In genomic region chr6:139751022-139751421, GRCm38 (mm10) we compare ENCODE assay signal across 17 mouse cellular contexts.
"Had no signal": no experiment of that assay in that cellular context is flagged by ENCODE, and none has a peak within 500 bp of the region (broad histone marks: within the 10 kb centered on the region; RNA-seq: fewer than 3 reads in every experiment).

No protein-coding gene starts in this region.

- H3K4me1 ChIP-seq: liver, embryonic 13.5 days; midbrain, embryonic 12.5 days; midbrain, embryonic 15.5 days; neural tube, embryonic 12.5 days; neural tube, embryonic 15.5 days had no signal

- H3K4me2 ChIP-seq: liver, embryonic 13.5 days; midbrain, embryonic 12.5 days; midbrain, embryonic 15.5 days; neural tube, embryonic 12.5 days; neural tube, embryonic 15.5 days had no signal

- H3K4me3 ChIP-seq: liver, embryonic 13.5 days; midbrain, embryonic 12.5 days; midbrain, embryonic 15.5 days; neural tube, embryonic 12.5 days; neural tube, embryonic 15.5 days had no signal

- H3K27me3 ChIP-seq: liver, embryonic 13.5 days; midbrain, embryonic 12.5 days; midbrain, embryonic 15.5 days; neural tube, embryonic 12.5 days; neural tube, embryonic 15.5 days had no signal

- DNase-seq: kidney, adult 9 months; kidney, postnatal 14 days; kidney, postnatal 4 days; liver, embryonic 13.5 days; lung, adult 2 months; lung, postnatal 14 days; right cerebral cortex, postnatal 14 days; right cerebral cortex, postnatal 4 days; thymus, adult 2 months; thymus, postnatal 14 days; thymus, postnatal 4 days had no signal

- H3K9me3 ChIP-seq: liver, embryonic 13.5 days; midbrain, embryonic 12.5 days; midbrain, embryonic 15.5 days; neural tube, embryonic 12.5 days; neural tube, embryonic 15.5 days had no signal

- H3K27ac ChIP-seq: liver, embryonic 13.5 days; macrophage; midbrain, embryonic 12.5 days; midbrain, embryonic 15.5 days; neural tube, embryonic 12.5 days; neural tube, embryonic 15.5 days; stomach, postnatal 0 days had no signal

- ATAC-seq: midbrain, embryonic 15.5 days had no signal

- H3K36me3 ChIP-seq: liver, embryonic 13.5 days; midbrain, embryonic 12.5 days; midbrain, embryonic 15.5 days; neural tube, embryonic 12.5 days; neural tube, embryonic 15.5 days had no signal

- H3K9ac ChIP-seq: liver, embryonic 13.5 days; midbrain, embryonic 12.5 days; midbrain, embryonic 15.5 days; neural tube, embryonic 12.5 days; neural tube, embryonic 15.5 days had no signal
